Mouse (Mus musculus): ENCODE measurements around the gene Shank2.

- TF ChIP-seq POLR2A (IDR thresholded peaks at IDR 0.05; ENCODE audit: borderline replicate concordance, control insufficient read depth, low read depth, low read length), result no peak
- TF ChIP-seq CTCF (IDR thresholded peaks at IDR 0.05; ENCODE audit: control insufficient read depth, insufficient read depth, low read length), result no peak
Measured at GRCm38 (mm10) chr7:144239571-144240370, 238.0 kb downstream of the Shank2 start.

Data from bone marrow, adult 2 months (tissue).